Mouse (Mus musculus) c-Kit-positive CD71-positive TER-119-negative erythroid progenitor cells, embryonic 14.5 days (primary cell): ENCODE measurements around the gene Hexim1.

Experiments used
- DNase-seq: peaks from one replicate; pipeline ENCODE4 v3.0.0-alpha.2; 2013; ENCODE audit warnings: low read depth

Hexim1 gene

GRCm38 (mm10) chr11:103118866-103119265 is 2.8 kb downstream of the Hexim1 start:
- DNase-seq: no peak

GRCm38 (mm10) chr11:103119609-103120008 is 3.6 kb downstream of the Hexim1 start:
- DNase-seq: no peak

- no peak for DNase-seq
Observed at GRCm38 (mm10) chr11:103120315-103120714, 4.3 kb downstream of the Hexim1 start.

- no peak for DNase-seq
Observed at GRCm38 (mm10) chr11:103131701-103132575, 15.9 kb downstream of the Hexim1 start, which contains the start of gene Hexim2. Hexim2 (plus strand) TSS chr11:103132429.

GRCm38 (mm10) chr11:103132576-103133455 is 16.8 kb downstream of the Hexim1 start:
- peak; percentile 100 for DNase-seq

- DNase-seq: no peak
Observed at GRCm38 (mm10) chr11:103133456-103134185, 17.6 kb downstream of the Hexim1 start.

- DNase-seq: no peak
Observed at GRCm38 (mm10) chr11:103134221-103134620, 18.2 kb downstream of the Hexim1 start.

GRCm38 (mm10) chr11:103136039-103136577 is 20.1 kb downstream of the Hexim1 start:
- no peak for DNase-seq

GRCm38 (mm10) chr11:103139951-103140762 is 24.1 kb downstream of the Hexim1 start:
- DNase-seq: no peak

- DNase-seq: no peak
Observed at GRCm38 (mm10) chr11:103140763-103141100, 24.7 kb downstream of the Hexim1 start.

GRCm38 (mm10) chr11:103141101-103141943 is 25.3 kb downstream of the Hexim1 start:
- no peak for DNase-seq

- no peak for DNase-seq
Observed at GRCm38 (mm10) chr11:103141944-103142255, 25.9 kb downstream of the Hexim1 start.

GRCm38 (mm10) chr11:103142441-103143182 is 26.6 kb downstream of the Hexim1 start:
- no peak for DNase-seq

- DNase-seq: no peak
Observed at GRCm38 (mm10) chr11:103144309-103145285, 28.6 kb downstream of the Hexim1 start.

GRCm38 (mm10) chr11:103146386-103146785 is 30.4 kb downstream of the Hexim1 start:
- no peak for DNase-seq

- no peak for DNase-seq
Observed at GRCm38 (mm10) chr11:103147766-103148165, 31.7 kb downstream of the Hexim1 start.

- DNase-seq: no peak
Observed at GRCm38 (mm10) chr11:103149771-103150170, 33.7 kb downstream of the Hexim1 start.
